Mouse (Mus musculus) ES-E14 (cell line): ENCODE data around the gene Fubp3.
A peak's percentile ranks its signal among the peaks of the same experiment; 100 is the strongest.

ENCODE experiments used
- CHD2 ChIP-seq: IDR thresholded peaks from 2 replicates; pipeline ENCODE4 v1.6.1; 2014; ENCODE audit warnings: mild to moderate bottlenecking, low read depth, low read length, inconsistent platforms
- HCFC1 ChIP-seq: IDR thresholded peaks from 2 replicates; pipeline ENCODE4 v1.6.1; 2012; ENCODE audit warnings: low read length, inconsistent platforms, borderline replicate concordance; ENCODE audit not compliant: insufficient read depth
- MAFK ChIP-seq: IDR thresholded peaks from 2 replicates; pipeline ENCODE4 v1.6.1; 2014; ENCODE audit warnings: mild to moderate bottlenecking, low read depth, low read length, inconsistent platforms; ENCODE audit not compliant: insufficient read depth
- ZC3H11A ChIP-seq: IDR thresholded peaks from 2 replicates; pipeline ENCODE4 v1.6.1; 2012; ENCODE audit warnings: low read depth, mild to moderate bottlenecking, inconsistent platforms, low read length, borderline replicate concordance
- ZNF384 ChIP-seq: IDR thresholded peaks from 2 replicates; pipeline ENCODE4 v1.6.1; 2012; ENCODE audit warnings: low read depth, low read length, inconsistent platforms

DNA sequence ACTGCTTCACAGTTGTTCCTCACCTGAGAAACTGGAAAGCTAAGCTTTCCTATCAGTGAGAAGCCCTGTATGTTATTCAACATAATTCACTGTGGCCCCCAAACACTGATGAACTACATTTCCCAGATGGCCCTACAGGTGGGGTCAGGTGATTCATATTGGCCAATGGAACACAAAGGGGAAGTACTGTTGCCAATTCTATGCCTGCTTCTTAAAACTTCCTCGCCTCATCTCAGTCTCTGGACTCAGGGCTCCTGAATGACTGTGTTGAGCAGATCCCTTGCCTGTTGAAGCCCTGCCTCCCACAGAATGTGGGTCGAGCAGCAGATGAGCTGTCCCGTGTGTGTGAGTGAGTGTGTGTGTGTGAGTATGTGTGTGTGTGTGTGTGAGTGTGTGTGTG lies 21.9 kb upstream of the Fubp3 start:
- TF ChIP-seq MAFK (no peak), HCFC1 (peak; percentile 97), ZC3H11A (no peak), CHD2 (peak; percentile 77), ZNF384 (no peak)
